ENCODE assay signal across 8 mouse cellular contexts in genomic region chr14:31664100-31664902, GRCm38 (mm10). TPM values are rescaled to one million over a fixed set of nuclear protein-coding genes. Genes with fewer than 3 reads are reported as not detected.
DNase-seq lines count a peak whose midpoint lies in the region; ATAC-seq and TF ChIP-seq lines count a peak whose summit lies in the region.

No protein-coding gene starts in this region.

- no peaks in the 10 kb centered on the region for H3K79me2 ChIP-seq in heart, adult 2 months (replicated peaks; ENCODE audit: control insufficient read depth, insufficient read depth, low read length)

- H3K9ac ChIP-seq in heart, adult 2 months (ENCODE audit: low read depth, low read length), result no peak overlapping the region
- no peak overlapping the region for H3K9ac ChIP-seq in embryonic facial prominence, embryonic 15.5 days
- H3K9ac ChIP-seq in limb, embryonic 11.5 days (ENCODE audit: low read length), result no peak overlapping the region

- intact Hi-C loops in heart, adult 2 months (cut with DNase I), result loop anchor here (5.0 to 10.0 kb wide), 2 partner anchors 240 to 283 kb away; no protein-coding TSS in a partner anchor
- intact Hi-C loops in heart, postnatal 14 days (cut with DNase I), result loop anchor here (5.0 kb wide), 2 partner anchors 33 to 368 kb away; no protein-coding TSS in a partner anchor

- no peaks in the 10 kb centered on the region for H3K9me3 ChIP-seq in embryonic facial prominence, embryonic 15.5 days (replicated peaks)
- no peaks in the 10 kb centered on the region for H3K9me3 ChIP-seq in limb, embryonic 11.5 days (ENCODE audit: control insufficient read depth, low read length)

- no peak for TF ChIP-seq POLR2A in heart, adult 2 months (IDR thresholded peaks at IDR 0.05; ENCODE audit: insufficient read depth, low read depth, low read length)

- H3K27me3 ChIP-seq in heart, adult 2 months (ENCODE audit: control insufficient read depth, insufficient read depth, low read length), result no peaks in the 10 kb centered on the region
- H3K27me3 ChIP-seq in embryonic facial prominence, embryonic 15.5 days, result no peaks in the 10 kb centered on the region
- no peaks in the 10 kb centered on the region for H3K27me3 ChIP-seq in limb, embryonic 11.5 days (ENCODE audit: control insufficient read depth, insufficient read depth, low read length)

- peaks cover 36% of the 10 kb centered on the region for H3K4me1 ChIP-seq in heart, adult 2 months (ENCODE audit: control insufficient read depth, insufficient read depth, low read length)
- peaks cover 85% of the 10 kb centered on the region for H3K4me1 ChIP-seq in embryonic facial prominence, embryonic 15.5 days
- peaks cover 28% of the 10 kb centered on the region for H3K4me1 ChIP-seq in limb, embryonic 11.5 days (ENCODE audit: control insufficient read depth, insufficient read depth, low read length)

- peak overlapping the region; percentile 96 for H3K27ac ChIP-seq in heart, adult 2 months
- H3K27ac ChIP-seq in embryonic facial prominence, embryonic 15.5 days (replicated peaks), result peak overlapping the region; percentile 99
- peak overlapping the region; percentile 97; the same call in 1 of the 2 replicates for H3K27ac ChIP-seq in limb, embryonic 11.5 days (replicated peaks; ENCODE audit: low read depth, low read length)

- H3K4me2 ChIP-seq in embryonic facial prominence, embryonic 15.5 days (replicated peaks), result no peak overlapping the region
- no peak overlapping the region for H3K4me2 ChIP-seq in limb, embryonic 11.5 days (ENCODE audit: low read depth, severe bottlenecking)

- TF ChIP-seq CTCF in heart, adult 2 months (IDR thresholded peaks at IDR 0.05), result no peak

- no peak for DNase-seq in heart, adult 2 months
- no peak for DNase-seq in heart, postnatal 14 days
- DNase-seq in 3134 (ENCODE audit: extremely low read depth, insufficient read length, low spot score), result peak; percentile 52
- peak; percentile 16 for DNase-seq in limb, embryonic 11.5 days (ENCODE audit: low spot score)
- DNase-seq in B cell, adult 2 months, result no peak
- no peak for DNase-seq in thymus, postnatal 4 days
- DNase-seq in adrenal gland, adult 8-10 months, result no peak

- WGBS in heart, adult 2 months, result 38% methylated on average over 18 of the region's 18 CpGs
- 49% methylated on average over 18 of the region's 18 CpGs for WGBS in embryonic facial prominence, embryonic 15.5 days
- WGBS in limb, embryonic 11.5 days, result 85% methylated on average over 18 of the region's 18 CpGs

- no peak for ATAC-seq in embryonic facial prominence, embryonic 15.5 days (ENCODE audit: insufficient number of reproducible peaks, low FRiP score, low TSS enrichment, low read depth)
- ATAC-seq in limb, embryonic 11.5 days (ENCODE audit: insufficient number of reproducible peaks, low FRiP score, low TSS enrichment, low read depth), result no peak

- TF ChIP-seq EP300 in heart, adult 2 months (IDR thresholded peaks at IDR 0.05; ENCODE audit: insufficient read depth, low read depth, low read length), result no peak

- H3K4me3 ChIP-seq in heart, adult 2 months, result no peak overlapping the region
- no peak overlapping the region for H3K4me3 ChIP-seq in embryonic facial prominence, embryonic 15.5 days (replicated peaks)
- H3K4me3 ChIP-seq in limb, embryonic 11.5 days (ENCODE audit: low read depth, low read length), result no peak overlapping the region

- H3K36me3 ChIP-seq in heart, adult 2 months (ENCODE audit: control insufficient read depth, insufficient read depth, low read length), result peaks cover 2% of the 10 kb centered on the region; the same call in 1 of the 2 replicates
- peaks cover 5% of the 10 kb centered on the region; the same call in 1 of the 2 replicates for H3K36me3 ChIP-seq in embryonic facial prominence, embryonic 15.5 days
- peaks cover 4% of the 10 kb centered on the region; the same call in 1 of the 2 replicates for H3K36me3 ChIP-seq in limb, embryonic 11.5 days (ENCODE audit: control insufficient read depth, insufficient read depth, low read length)

RNA-seq across cellular contexts. Expression of gene Hacl1, which starts 23.2 kb away (rescaled TPM):
- total RNA-seq in heart, adult 2 months (2021), result 10 to 100 TPM in 1 of 2 experiments, 1 to 10 TPM in 1; 8.2 to 10.1 TPM
- 10.5 and 11.2 TPM in 2 replicates for polyA plus RNA-seq in heart, adult 2 months (2012; rRNA removed)
- 10 to 100 TPM in 1 of 2 experiments, 1 to 10 TPM in 1; 8.8 to 13.1 TPM for total RNA-seq in heart, postnatal 14 days (2021)
- 11.5 and 13.3 TPM in 2 replicates for polyA plus RNA-seq in embryonic facial prominence, embryonic 15.5 days (2015; fragmentation: Nextera tagmentation; extraction: Ambion mirVana)
- polyA plus RNA-seq in limb, embryonic 11.5 days (2014; fragmentation: Nextera tagmentation; extraction: Ambion mirVana), result 6.5 and 10.9 TPM in 2 replicates
- 10 to 100 TPM; 30.2 to 50.3 (median 41.6) TPM for total RNA-seq in adrenal gland, adult 8-10 months (2022)

RNA-seq across cellular contexts. Expression of gene Btd, which starts 23.5 kb away (rescaled TPM):
- 10 to 100 TPM; 10.7 to 10.8 TPM for total RNA-seq in heart, adult 2 months (2021)
- 19.1 and 29.1 TPM in 2 replicates for polyA plus RNA-seq in heart, adult 2 months (2012; rRNA removed)
- total RNA-seq in heart, postnatal 14 days (2021), result 10 to 100 TPM; 11.0 to 13.8 TPM
- 33.5 and 33.7 TPM in 2 replicates for polyA plus RNA-seq in embryonic facial prominence, embryonic 15.5 days (2015; fragmentation: Nextera tagmentation; extraction: Ambion mirVana)
- polyA plus RNA-seq in limb, embryonic 11.5 days (2014; fragmentation: Nextera tagmentation; extraction: Ambion mirVana), result 18.1 and 18.9 TPM in 2 replicates
- 10 to 100 TPM; 49.5 to 78.3 (median 62.2) TPM for total RNA-seq in adrenal gland, adult 8-10 months (2022)

RNA-seq across cellular contexts. Expression of gene Gm49387, which starts 23.6 kb away (rescaled TPM):
- under 1 TPM; 0.66 to 0.86 TPM for total RNA-seq in heart, adult 2 months (2021)
- polyA plus RNA-seq in heart, adult 2 months (2012; rRNA removed), result 2.4 TPM in 1 of 2 replicates, not detected in the other
- 1 to 10 TPM in 1 of 2 experiments, under 1 TPM in 1; 0.85 to 1.2 TPM for total RNA-seq in heart, postnatal 14 days (2021)
- polyA plus RNA-seq in embryonic facial prominence, embryonic 15.5 days (2015; fragmentation: Nextera tagmentation; extraction: Ambion mirVana), result 2.5 and 3.8 TPM in 2 replicates
- 1.0 and 1.6 TPM in 2 replicates for polyA plus RNA-seq in limb, embryonic 11.5 days (2014; fragmentation: Nextera tagmentation; extraction: Ambion mirVana)
- total RNA-seq in adrenal gland, adult 8-10 months (2022), result not detected

Comparison
In these comparisons a context has a peak if more than half of its experiments do, and no peak if none do; other contexts are left out.
1. DNase-seq: peak in 3134 (single experiment) and limb, embryonic 11.5 days (single experiment); none in heart, adult 2 months (0 of 2), heart, postnatal 14 days (0 of 2), B cell, adult 2 months (0 of 2), thymus, postnatal 4 days (single experiment) and adrenal gland, adult 8-10 months (single experiment).
2. Peak in every context shown above with its lines, with median percentiles within 50 percentile points of each other: H3K27ac ChIP-seq.